Mouse (Mus musculus) E14TG2a.4 (cell line): ENCODE data around the gene Miip.

Experiments used
- CTCF ChIP-seq: conservative IDR thresholded peaks from 2 replicates; pipeline ENCODE4 v1.5.1; 2014; ENCODE audit warnings: low read length
- NANOG ChIP-seq: IDR thresholded peaks from 2 replicates; pipeline ENCODE4 v1.6.1; 2014; ENCODE audit warnings: borderline replicate concordance, low read length, mixed read lengths

- TF ChIP-seq CTCF (no peak), NANOG (no peak)
These were observed 9.9 kb upstream of the Miip start for GRCm38 (mm10) chr4:147878537-147878936.
